Mouse (Mus musculus) heart, postnatal 0 days (tissue): ENCODE data around the gene Ubac1. TPM values are rescaled to one million over a fixed set of nuclear protein-coding genes. Genes with fewer than 3 reads are reported as not detected.
A peak's percentile ranks its signal among the peaks of the same experiment; 100 is the strongest.

ENCODE experiments used
- ATAC-seq: fragments of 200-750 bp; cut with Nextera tagmentation; 2 replicates; pipeline ENCODE4 v1.8.0; 2017; ENCODE audit warnings: low read depth, moderate number of reproducible peaks, moderate library complexity; ENCODE audit not compliant: insufficient read depth
- DNase-seq: peaks from one replicate; pipeline ENCODE4 v3.0.0-alpha.2; 2016; ENCODE audit warnings: low spot score
- H3K27ac ChIP-seq: fragments of 300-500 bp; sonication (generic); 2 replicates; pipeline ENCODE4 v1.5.1; 2014; ENCODE audit warnings: low read depth, mild to moderate bottlenecking
- H3K27me3 ChIP-seq: fragments of 300-500 bp; sonication (generic); 2 replicates; pipeline ENCODE4 v1.6.1; 2014; ENCODE audit warnings: low read length, mixed read lengths; ENCODE audit not compliant: control insufficient read depth, insufficient read depth
- H3K36me3 ChIP-seq: fragments of 300-500 bp; sonication (generic); replicated peaks from 2 replicates; pipeline ENCODE4 v1.6.1; 2014; ENCODE audit warnings: low read length, mixed read lengths; ENCODE audit not compliant: control insufficient read depth, insufficient read depth
- H3K4me1 ChIP-seq: fragments of 300-500 bp; sonication (generic); 2 replicates; pipeline ENCODE4 v1.6.1; 2014; ENCODE audit warnings: antibody characterized with exemption; ENCODE audit not compliant: control insufficient read depth, insufficient read depth
- H3K4me2 ChIP-seq: fragments of 300-500 bp; sonication (generic); 2 replicates; pipeline ENCODE4 v1.6.1; 2014; ENCODE audit warnings: low read depth, mild to moderate bottlenecking, low read length, moderate library complexity
- H3K4me3 ChIP-seq: fragments of 300-500 bp; sonication (generic); 2 replicates; pipeline ENCODE4 v1.5.1; 2014; ENCODE audit warnings: low read depth, low read length
- H3K9ac ChIP-seq: fragments of 300-500 bp; sonication (generic); replicated peaks from 2 replicates; pipeline ENCODE4 v1.6.1; 2014; ENCODE audit warnings: low read depth, low read length, mixed read lengths
- H3K9me3 ChIP-seq: fragments of 300-500 bp; sonication (generic); replicated peaks from 2 replicates; pipeline ENCODE4 v1.6.1; 2016; ENCODE audit warnings: low read length; ENCODE audit not compliant: control insufficient read depth
- CTCF ChIP-seq: IDR thresholded peaks from 2 replicates; pipeline ENCODE4 v1.5.1; 2016; ENCODE audit warnings: antibody characterized with exemption, control low read depth, low read depth
- EP300 ChIP-seq: IDR thresholded peaks from 2 replicates; pipeline ENCODE4 v1.6.1; 2016; ENCODE audit warnings: antibody characterized with exemption, low read depth
- WGBS: fragments of 180-500 bp; shearing (Covaris S2); extraction: QIAGEN DNeasy Blood & Tissue Kit; methylation state at CpG from one replicate; pipeline ENCODE4 v1.1.7; 2014; 5-methylcytosine and 5-hydroxymethylcytosine counted together
- polyA plus RNA-seq: library from polyadenylated mRNA; unstranded; fragments of >200 nt; fragmentation: Nextera tagmentation; extraction: Ambion mirVana; gene quantifications from 2 replicates; pipeline ENCODE4 v1.2.1, GENCODE M21; 2015
- total RNA-seq: library from RNA; depleted of rRNA; stranded (reverse); fragments of >200 nt; gene quantifications from 2 replicates; pipeline ENCODE4 v1.2.3, GENCODE M21; 2014; ENCODE audit warnings: low replicate concordance

The Ubac1 gene
- total and polyA plus RNA-seq, 2 experiments from 2014 or later, result 99.4 to 119 TPM

- no peak overlapping the region for H3K4me3 ChIP-seq
- no peaks in the 10 kb centered on the region for H3K27me3 ChIP-seq
- peaks cover 15% of the 10 kb centered on the region for H3K4me1 ChIP-seq
- peak; percentile 84 for ATAC-seq
- WGBS, result 4% methylated on average over 6 of the region's 6 CpGs
- H3K36me3 ChIP-seq, result no peaks in the 10 kb centered on the region
- DNase-seq, result peak; percentile 62
- no peak overlapping the region for H3K9ac ChIP-seq
- TF ChIP-seq EP300 (no peak), CTCF (no peak)
- H3K9me3 ChIP-seq, result no peaks in the 10 kb centered on the region
- H3K27ac ChIP-seq, result peak overlapping the region; percentile 12
- no peak overlapping the region for H3K4me2 ChIP-seq
Observed at GRCm38 (mm10) chr2:26037386-26037785, 15.8 kb upstream of the Ubac1 start.

GRCm38 (mm10) chr2:26034344-26035050 lies 12.9 kb upstream of the Ubac1 start:
- no peaks in the 10 kb centered on the region for H3K27me3 ChIP-seq
- ATAC-seq (no peak), DNase-seq (no peak)
- no peak for TF ChIP-seq EP300
- TF ChIP-seq CTCF, result no peak
- no peak overlapping the region for H3K4me2 ChIP-seq
- 80% methylated on average over 15 of the region's 15 CpGs for WGBS
- no peak overlapping the region for H3K9ac ChIP-seq
- H3K4me3 ChIP-seq, result no peak overlapping the region
- no peaks in the 10 kb centered on the region for H3K9me3 ChIP-seq
- peaks cover 7% of the 10 kb centered on the region; the same call in 1 of the 2 replicates for H3K4me1 ChIP-seq
- H3K27ac ChIP-seq, result no peak overlapping the region
- H3K36me3 ChIP-seq, result no peaks in the 10 kb centered on the region

GRCm38 (mm10) chr2:26030288-26030687 lies 8.7 kb upstream of the Ubac1 start:
- no peak overlapping the region for H3K9ac ChIP-seq
- no peaks in the 10 kb centered on the region for H3K9me3 ChIP-seq
- H3K27ac ChIP-seq, result no peak overlapping the region
- H3K4me1 ChIP-seq, result no peaks in the 10 kb centered on the region
- DNase-seq (no peak), ATAC-seq (peak; percentile 53; the same call in 1 of the 2 replicates)
- H3K4me3 ChIP-seq, result no peak overlapping the region
- TF ChIP-seq CTCF (peak; percentile 41), EP300 (no peak)
- 0 out of 2 replicates have a peak, but pooled peaks cover 3% of the 10 kb centered on the region for H3K27me3 ChIP-seq
- 35% methylated on average over 3 of the region's 3 CpGs for WGBS
- no peaks in the 10 kb centered on the region for H3K36me3 ChIP-seq
- no peak overlapping the region for H3K4me2 ChIP-seq

- 24% methylated on average over 4 of the region's 4 CpGs for WGBS
- H3K4me1 ChIP-seq, result peaks cover 14% of the 10 kb centered on the region
Observed at GRCm38 (mm10) chr2:26024138-26025075, 2.9 kb upstream of the Ubac1 start.

GRCm38 (mm10) chr2:26022626-26023025 lies 1.1 kb upstream of the Ubac1 start:
- no peak overlapping the region for H3K4me3 ChIP-seq
- no peak for ATAC-seq
- no peak overlapping the region for H3K9ac ChIP-seq
- H3K4me2 ChIP-seq, result no peak overlapping the region
- no peaks in the 10 kb centered on the region for H3K9me3 ChIP-seq
- peaks cover 26% of the 10 kb centered on the region for H3K4me1 ChIP-seq
- WGBS, result 87% methylated on average over 1 of the region's 1 CpGs
- no peak for TF ChIP-seq EP300
- TF ChIP-seq CTCF, result no peak
- no peaks in the 10 kb centered on the region for H3K36me3 ChIP-seq
- DNase-seq, result no peak
- no peak overlapping the region for H3K27ac ChIP-seq
- H3K27me3 ChIP-seq, result no peaks in the 10 kb centered on the region

More at GRCm38 (mm10) chr2:26024138-26025075, 2.9 kb upstream of the Ubac1 start:
- no peak overlapping the region for H3K27ac ChIP-seq
- no peaks in the 10 kb centered on the region for H3K9me3 ChIP-seq
- H3K4me3 ChIP-seq, result no peak overlapping the region
- peak; percentile 84 for TF ChIP-seq CTCF
- TF ChIP-seq EP300, result no peak
- DNase-seq (peak; percentile 53), ATAC-seq (no peak)
- no peaks in the 10 kb centered on the region for H3K36me3 ChIP-seq
- H3K27me3 ChIP-seq, result 0 out of 2 replicates have a peak, but pooled peaks cover 3% of the 10 kb centered on the region
- no peak overlapping the region for H3K9ac ChIP-seq
- H3K4me2 ChIP-seq, result no peak overlapping the region
